Mouse (Mus musculus) lung, adult 18-20 months (tissue): ENCODE results near the gene Nptn.

Experiments
- DNase-seq, 2 experiments: peaks; one replicate each; pipeline ENCODE4 v3.0.0; 2022; ENCODE audit warnings: mixed read lengths in 2 of 2

Gene Nptn

DNA sequence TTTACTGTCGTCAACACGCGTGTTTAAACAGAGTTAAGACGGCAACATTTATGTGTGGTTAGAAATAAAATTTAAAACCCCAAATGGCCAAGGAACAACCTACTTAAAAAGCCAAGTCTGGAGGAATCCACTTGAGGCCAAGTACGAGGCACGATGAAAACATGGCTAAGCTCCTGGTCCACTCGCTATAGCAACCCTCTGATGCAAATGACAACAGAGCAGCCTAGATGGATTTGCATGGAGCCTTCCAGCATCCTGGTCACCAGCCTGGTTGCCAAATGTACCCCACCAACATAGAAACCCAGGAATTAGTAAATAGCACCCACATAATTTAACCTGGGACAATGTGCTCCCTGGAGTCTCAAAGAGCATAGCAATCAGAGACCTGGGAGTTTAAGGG is 121.7 kb downstream of the Nptn start:
- no peak for DNase-seq

DNA sequence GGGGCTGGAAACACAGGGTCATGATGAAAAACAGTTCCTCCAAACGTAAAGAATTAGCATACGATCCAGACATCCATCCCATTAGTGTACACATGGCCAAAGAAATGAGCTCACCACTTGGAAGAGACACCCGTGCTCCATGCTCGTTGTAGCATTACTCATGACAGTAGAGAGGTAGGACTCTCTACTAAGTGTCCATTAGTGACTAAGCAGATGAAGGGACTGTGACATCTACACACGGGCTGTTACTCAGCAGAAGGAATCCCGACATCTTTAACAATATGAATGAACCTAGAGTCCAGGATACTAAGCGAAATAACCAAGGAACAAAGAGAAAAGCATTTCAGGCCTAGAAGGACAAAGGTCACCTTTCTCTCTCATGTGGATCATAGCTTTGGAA is 124.0 kb downstream of the Nptn start:
- no peak for DNase-seq
